ENCODE assay signal across 28 mouse cellular contexts in the genomic region with DNA sequence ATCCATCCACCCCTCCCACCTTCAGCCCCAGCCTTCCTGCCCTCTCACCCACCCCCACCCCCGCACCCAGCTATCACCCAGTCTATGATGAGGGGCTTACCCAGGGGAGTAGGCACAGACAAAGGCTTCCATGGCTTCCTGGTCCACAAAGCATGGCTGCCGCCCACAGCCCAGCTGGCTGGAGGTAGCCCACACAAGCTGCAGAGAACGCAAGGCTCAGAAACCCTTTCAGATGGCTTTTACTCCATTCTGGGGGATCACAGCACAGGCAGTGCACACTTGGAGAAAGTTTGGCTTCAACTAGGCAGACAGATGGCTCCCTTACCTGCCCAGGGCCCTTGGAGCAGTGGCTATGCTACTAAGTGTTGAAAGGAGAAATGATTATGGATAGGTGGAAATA. TPM values are rescaled to one million over a fixed set of nuclear protein-coding genes. Genes with fewer than 3 reads are reported as not detected.
DNase-seq lines count a peak whose midpoint lies in the region; ATAC-seq lines count a peak whose summit lies in the region.
"Had no signal": no experiment of that assay in that cellular context is flagged by ENCODE, and none has a peak within 500 bp of the region (broad histone marks: within the 10 kb centered on the region; RNA-seq: fewer than 3 reads in every experiment).

No protein-coding gene starts in this region.

- peak; percentile 35 to 49 for DNase-seq in left cerebral cortex, postnatal 14 days (ENCODE audit: low spot score in 2 of 2)
- no peak for DNase-seq in left cerebral cortex, postnatal 4 days
- peak; percentile 58 to 70 for DNase-seq in frontal cortex, postnatal 36 days (ENCODE audit: low spot score in 2 of 2)
- DNase-seq in layer of hippocampus, postnatal 14 days (ENCODE audit: low spot score in 2 of 2): peak; percentile 37 to 41
- peak; percentile 59 for DNase-seq in right cerebral cortex, postnatal 25 days
- DNase-seq in urinary bladder, adult 18-20 months (ENCODE audit: low spot score in 2 of 2): no peak
- DNase-seq: adrenal gland, postnatal 36 days; B cell, adult 2 months; cerebellum, adult 11 months; cerebellum, adult 9-11 months; gastrocnemius, postnatal 36 days; heart, adult 2 months; heart, postnatal 14 days; kidney, postnatal 36 days; liver; retina, postnatal 1 day; spleen, adult 18-20 months; thymus, postnatal 25 days had no signal

- no peak for ATAC-seq in megakaryocyte, adult 5-6 weeks (ENCODE audit: poor library complexity, severe bottlenecking)
- ATAC-seq: forebrain, embryonic 14.5 days; intestine, postnatal 0 days; lung, postnatal 0 days; midbrain, embryonic 13.5 days; Patski had no signal

- intact Hi-C loops in left cerebral cortex, postnatal 14 days (cut with DNase I): no loop called here
- intact Hi-C loops in left cerebral cortex, postnatal 4 days (cut with DNase I): no loop called here

RNA-seq across cellular contexts. Expression of a gene that starts 16.3 kb away (rescaled TPM):
- total RNA-seq in left cerebral cortex, postnatal 14 days (2021): 1 to 10 TPM in 1 of 2 experiments, under 1 TPM in 1; 0.75 to 1.2 TPM
- under 1 TPM in 1 of 2 experiments, not detected in 1; 0.14 TPM for total RNA-seq in left cerebral cortex, postnatal 4 days (2021)
- total RNA-seq in layer of hippocampus, postnatal 14 days (2021): 1 to 10 TPM; 1.5 to 2.1 TPM
- total RNA-seq in megakaryocyte, adult 5-6 weeks (2015): not detected in 2 replicates
- not detected in 2 replicates for total RNA-seq in megakaryocyte, adult 5-6 weeks (2017)
- total RNA-seq: adrenal gland, adult 18-20 months; adrenal gland, postnatal 36 days; CH12.LX; megakaryocyte progenitor cell, adult 5-6 weeks had no signal

RNA-seq across cellular contexts. Expression of a gene that starts 18.5 kb away (rescaled TPM):
- total RNA-seq in left cerebral cortex, postnatal 14 days (2021): 10 to 100 TPM; 31.6 to 32.1 TPM
- total RNA-seq in left cerebral cortex, postnatal 4 days (2021): 10 to 100 TPM; 31.0 to 32.8 TPM
- total RNA-seq in layer of hippocampus, postnatal 14 days (2021): 10 to 100 TPM; 26.9 to 30.3 TPM
- 8.1 and 9.6 TPM in 2 replicates for total RNA-seq in megakaryocyte, adult 5-6 weeks (2015)
- total RNA-seq in megakaryocyte, adult 5-6 weeks (2017): 14.9 and 18.5 TPM in 2 replicates

RNA-seq across cellular contexts. Expression of a gene that starts 19.8 kb away (rescaled TPM):
- not detected for total RNA-seq in left cerebral cortex, postnatal 14 days (2021)
- total RNA-seq in left cerebral cortex, postnatal 4 days (2021): not detected
- total RNA-seq in layer of hippocampus, postnatal 14 days (2021): not detected
- total RNA-seq in megakaryocyte, adult 5-6 weeks (2015): 7.4 and 13.8 TPM in 2 replicates
- 11.3 and 13.4 TPM in 2 replicates for total RNA-seq in megakaryocyte, adult 5-6 weeks (2017)
- total RNA-seq: adrenal gland, adult 18-20 months; adrenal gland, postnatal 36 days; gastrocnemius, adult 18-20 months; gastrocnemius, postnatal 36 days; heart, adult 2 months; heart, postnatal 14 days had no signal

RNA-seq across cellular contexts. Expression of a gene that starts 43.0 kb away (rescaled TPM):
- total RNA-seq in left cerebral cortex, postnatal 14 days (2021): 10 to 100 TPM; 94.1 to 98.8 TPM
- total RNA-seq in left cerebral cortex, postnatal 4 days (2021): 100 to 1,000 TPM in 1 of 2 experiments, 10 to 100 TPM in 1; 98.4 to 108 TPM
- total RNA-seq in layer of hippocampus, postnatal 14 days (2021): 100 to 1,000 TPM in 1 of 2 experiments, 10 to 100 TPM in 1; 96.8 to 107 TPM
- total RNA-seq in megakaryocyte, adult 5-6 weeks (2015): 8.4 and 10.3 TPM in 2 replicates
- total RNA-seq in megakaryocyte, adult 5-6 weeks (2017): 26.0 and 29.3 TPM in 2 replicates

RNA-seq across cellular contexts. Expression of a gene that starts 44.4 kb away (rescaled TPM):
- 10 to 100 TPM; 28.9 to 29.0 TPM for total RNA-seq in left cerebral cortex, postnatal 14 days (2021)
- total RNA-seq in left cerebral cortex, postnatal 4 days (2021): 10 to 100 TPM; 21.3 to 21.6 TPM
- 10 to 100 TPM; 23.2 to 24.5 TPM for total RNA-seq in layer of hippocampus, postnatal 14 days (2021)
- 4.3 and 5.5 TPM in 2 replicates for total RNA-seq in megakaryocyte, adult 5-6 weeks (2015)
- total RNA-seq in megakaryocyte, adult 5-6 weeks (2017): 8.6 and 10.5 TPM in 2 replicates

Comparison
In these comparisons a context has a peak if more than half of its experiments do, and no peak if none do; other contexts are left out.
1. DNase-seq: peak in left cerebral cortex, postnatal 14 days (2 of 2), frontal cortex, postnatal 36 days (2 of 2), layer of hippocampus, postnatal 14 days (2 of 2) and right cerebral cortex, postnatal 25 days (single experiment); none in left cerebral cortex, postnatal 4 days (single experiment) and urinary bladder, adult 18-20 months (0 of 2).
2. RNA of a gene that starts 19.8 kb away (total RNA-seq): 7.4 to 13.8 TPM in megakaryocyte, adult 5-6 weeks; not detected in left cerebral cortex, postnatal 14 days, not detected in left cerebral cortex, postnatal 4 days and not detected in layer of hippocampus, postnatal 14 days; every median in the first group is over 4 times any median in the second.